Mouse (Mus musculus) limb, embryonic 12.5 days (tissue): ENCODE results near the gene Flywch1. TPM values are rescaled to one million over a fixed set of nuclear protein-coding genes. Genes with fewer than 3 reads are reported as not detected.

ENCODE experiments used
- ATAC-seq: fragments of 200-750 bp; cut with Nextera tagmentation; 2 replicates; pipeline ENCODE4 v1.8.0; 2017; ENCODE audit warnings: low read depth, moderate TSS enrichment; ENCODE audit not compliant: insufficient number of reproducible peaks, insufficient read depth, low FRiP score, low TSS enrichment
- H3K27ac ChIP-seq: fragments of 300-500 bp; sonication (generic); 2 replicates; pipeline ENCODE4 v1.5.1; 2016; ENCODE audit warnings: mild to moderate bottlenecking, moderate library complexity
- H3K27me3 ChIP-seq: fragments of 300-500 bp; sonication (generic); 2 replicates; pipeline ENCODE4 v1.6.1; 2016; ENCODE audit warnings: mild to moderate bottlenecking, moderate library complexity
- H3K36me3 ChIP-seq: fragments of 300-500 bp; sonication (generic); 2 replicates; pipeline ENCODE4 v1.6.1; 2016; ENCODE audit warnings: mild to moderate bottlenecking, moderate library complexity
- H3K4me1 ChIP-seq: fragments of 300-500 bp; sonication (generic); replicated peaks from 2 replicates; pipeline ENCODE4 v1.6.1; 2016
- H3K4me2 ChIP-seq: fragments of 300-500 bp; sonication (generic); 2 replicates; pipeline ENCODE4 v1.6.1; 2016; ENCODE audit warnings: mild to moderate bottlenecking, moderate library complexity
- H3K4me3 ChIP-seq: fragments of 300-500 bp; sonication (generic); replicated peaks from 2 replicates; pipeline ENCODE4 v1.5.1; 2016; ENCODE audit warnings: mild to moderate bottlenecking
- H3K9ac ChIP-seq: fragments of 300-500 bp; sonication (generic); replicated peaks from 2 replicates; pipeline ENCODE4 v1.6.1; 2016; ENCODE audit warnings: mild to moderate bottlenecking, moderate library complexity
- H3K9me3 ChIP-seq: fragments of 300-500 bp; sonication (generic); 2 replicates; pipeline ENCODE4 v1.6.1; 2016; ENCODE audit warnings: mild to moderate bottlenecking, moderate library complexity
- WGBS: fragments of 180-500 bp; shearing (Covaris S2); methylation state at CpG from one replicate; pipeline ENCODE4 v1.1.7; 2016; 5-methylcytosine and 5-hydroxymethylcytosine counted together
- polyA plus RNA-seq: library from polyadenylated mRNA; unstranded; fragments of >200 nt; fragmentation: Nextera tagmentation; extraction: Ambion mirVana; gene quantifications from 2 replicates; pipeline ENCODE4 v1.2.1, GENCODE M21; 2016

The Flywch1 gene
- polyA plus RNA-seq, 1 experiment from 2014 or later = 136 TPM

- peak overlapping the region; percentile 30; the same call in 1 of the 2 replicates for H3K4me3 ChIP-seq
- H3K36me3 ChIP-seq = no peaks in the 10 kb centered on the region
- peaks cover 99% of the 10 kb centered on the region for H3K27me3 ChIP-seq
- no peak overlapping the region for H3K27ac ChIP-seq
- H3K9me3 ChIP-seq = no peaks in the 10 kb centered on the region
- no peak overlapping the region; the same call in 1 of the 2 replicates for H3K9ac ChIP-seq
- 64% methylated on average over 12 of the region's 12 CpGs for WGBS
- H3K4me2 ChIP-seq = peak overlapping the region; percentile 68
- peaks cover 49% of the 10 kb centered on the region for H3K4me1 ChIP-seq
- ATAC-seq = no peak
Observed at GRCm38 (mm10) chr17:23742941-23743340, 28.5 kb downstream of the Flywch1 start.

DNA sequence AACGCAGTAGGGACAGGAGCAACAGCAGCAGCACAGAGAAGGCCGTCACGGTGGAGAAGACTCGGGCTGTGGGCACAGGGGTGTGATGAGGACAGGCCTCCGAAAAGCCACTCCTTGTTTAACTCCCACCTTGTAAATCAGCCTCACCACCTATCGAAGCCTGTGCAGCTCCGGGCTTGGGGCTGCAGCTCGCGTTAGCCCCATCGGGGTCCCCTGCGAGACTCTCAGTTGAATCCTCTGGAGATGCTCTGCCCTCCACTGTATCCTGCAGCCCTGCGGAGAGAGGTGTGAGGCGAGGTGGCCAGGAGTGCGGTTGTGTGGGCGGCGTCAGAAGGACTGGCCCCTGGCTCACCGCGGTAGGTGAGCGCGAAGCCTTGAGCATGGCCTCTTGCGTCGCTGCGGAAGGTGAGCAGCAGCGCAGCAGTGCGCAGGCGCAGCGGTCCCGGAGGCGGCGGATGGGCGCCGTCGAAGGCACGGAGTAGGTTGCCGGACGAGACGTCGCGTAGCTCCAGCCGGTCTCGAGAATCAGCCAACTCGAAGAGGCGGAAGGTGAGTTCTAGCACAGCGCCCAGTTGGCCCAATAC, 29.1 kb downstream of the Flywch1 start:
- Histone ChIP-seq H3K27ac (no peak overlapping the region), H3K36me3 (no peaks in the 10 kb centered on the region), H3K27me3 (peaks cover 99% of the 10 kb centered on the region), H3K4me1 (peaks cover 49% of the 10 kb centered on the region), H3K4me3 (peak overlapping the region; percentile 30), H3K9me3 (no peaks in the 10 kb centered on the region), H3K4me2 (peak overlapping the region; percentile 68), H3K9ac (peak overlapping the region; percentile 34; the same call in 1 of the 2 replicates)
- 9% methylated on average over 44 of the region's 44 CpGs for WGBS
- ATAC-seq = no peak

GRCm38 (mm10) chr17:23741359-23742209, 29.8 kb downstream of the Flywch1 start:
- no peak for ATAC-seq
- peaks cover 45% of the 10 kb centered on the region for H3K4me1 ChIP-seq
- H3K36me3 ChIP-seq = peaks cover under 1% of the 10 kb centered on the region; the same call in 1 of the 2 replicates
- peak overlapping the region; percentile 30 for H3K4me3 ChIP-seq
- peaks cover 98% of the 10 kb centered on the region for H3K27me3 ChIP-seq
- H3K27ac ChIP-seq = no peak overlapping the region
- 45% methylated on average over 38 of the region's 38 CpGs for WGBS
- H3K9ac ChIP-seq = no peak overlapping the region
- peak overlapping the region; percentile 68 for H3K4me2 ChIP-seq
- no peaks in the 10 kb centered on the region for H3K9me3 ChIP-seq

DNA sequence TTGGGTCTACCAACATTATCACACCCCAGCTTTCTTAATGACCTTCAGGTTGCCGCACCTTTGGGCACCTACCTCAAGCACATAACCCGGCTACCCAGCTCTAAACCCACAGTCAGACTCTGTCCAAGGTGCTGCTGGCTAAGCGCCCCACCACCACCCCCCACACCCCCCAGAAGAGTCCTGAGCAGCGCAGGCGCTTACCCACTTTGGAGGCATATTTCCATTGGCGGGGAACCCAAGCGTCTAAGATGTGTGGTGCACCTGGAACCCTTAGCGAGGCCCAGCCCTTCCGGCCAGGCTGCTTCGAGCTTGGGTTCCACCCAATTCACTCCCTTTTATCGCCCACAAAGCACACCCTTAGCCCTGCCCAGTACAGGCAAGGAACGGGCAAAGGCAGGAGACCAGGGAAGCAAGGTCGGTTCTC, 30.8 kb downstream of the Flywch1 start, which contains the start of gene Paqr4:
Gene Paqr4 (minus strand): TSS at position 270 of the 424 bp plus-strand sequence.
- peaks cover 37% of the 10 kb centered on the region for H3K4me1 ChIP-seq
- H3K36me3 ChIP-seq = peaks cover 10% of the 10 kb centered on the region; the same call in 1 of the 2 replicates
- peak within 1 kb of the TSS; percentile 97 for H3K4me2 ChIP-seq
- peak within 1 kb of the TSS; percentile 67 for H3K4me3 ChIP-seq
- peak within 1 kb of the TSS; percentile 56 for H3K27ac ChIP-seq
- H3K9me3 ChIP-seq = no peaks in the 10 kb centered on the region
- H3K9ac ChIP-seq = peak within 1 kb of the TSS; percentile 67
- WGBS = 4% methylated on average over 13 of the region's 13 CpGs
- H3K27me3 ChIP-seq = peaks cover 88% of the 10 kb centered on the region
- peak; percentile 12; the same call in 1 of the 2 replicates for ATAC-seq

DNA sequence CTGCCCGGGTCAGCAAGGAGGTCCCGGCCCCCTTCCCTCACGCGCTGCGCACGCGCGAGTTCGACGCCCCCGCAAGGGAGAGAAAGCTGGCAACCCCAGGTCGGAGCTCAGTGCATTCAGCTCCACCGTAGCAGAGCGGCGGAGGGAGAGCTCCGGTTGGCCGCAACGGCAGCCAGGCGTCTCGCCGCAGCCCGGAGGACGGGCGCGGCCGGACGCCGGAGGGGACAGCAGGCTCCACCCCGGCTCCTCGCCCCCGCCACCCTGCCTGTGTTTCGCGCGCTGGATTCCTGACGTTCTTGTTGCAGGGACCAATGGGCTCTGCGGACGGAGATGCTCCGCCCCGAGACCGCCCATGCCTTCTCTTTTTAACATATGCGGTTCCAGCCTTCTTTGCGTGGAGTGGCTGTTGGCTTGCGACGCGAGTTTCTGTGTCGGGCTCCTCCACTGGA, 31.2 kb downstream of the Flywch1 start:
- Histone ChIP-seq H3K4me3 (peak overlapping the region; percentile 67), H3K4me2 (peak overlapping the region; percentile 97), H3K27ac (peak overlapping the region; percentile 56), H3K9me3 (no peaks in the 10 kb centered on the region), H3K9ac (peak overlapping the region; percentile 67), H3K4me1 (peaks cover 32% of the 10 kb centered on the region), H3K27me3 (peaks cover 84% of the 10 kb centered on the region), H3K36me3 (peaks cover 13% of the 10 kb centered on the region)
- ATAC-seq = peak; percentile 29; the same call in 1 of the 2 replicates
- WGBS = 1% methylated on average over 46 of the region's 46 CpGs

DNA sequence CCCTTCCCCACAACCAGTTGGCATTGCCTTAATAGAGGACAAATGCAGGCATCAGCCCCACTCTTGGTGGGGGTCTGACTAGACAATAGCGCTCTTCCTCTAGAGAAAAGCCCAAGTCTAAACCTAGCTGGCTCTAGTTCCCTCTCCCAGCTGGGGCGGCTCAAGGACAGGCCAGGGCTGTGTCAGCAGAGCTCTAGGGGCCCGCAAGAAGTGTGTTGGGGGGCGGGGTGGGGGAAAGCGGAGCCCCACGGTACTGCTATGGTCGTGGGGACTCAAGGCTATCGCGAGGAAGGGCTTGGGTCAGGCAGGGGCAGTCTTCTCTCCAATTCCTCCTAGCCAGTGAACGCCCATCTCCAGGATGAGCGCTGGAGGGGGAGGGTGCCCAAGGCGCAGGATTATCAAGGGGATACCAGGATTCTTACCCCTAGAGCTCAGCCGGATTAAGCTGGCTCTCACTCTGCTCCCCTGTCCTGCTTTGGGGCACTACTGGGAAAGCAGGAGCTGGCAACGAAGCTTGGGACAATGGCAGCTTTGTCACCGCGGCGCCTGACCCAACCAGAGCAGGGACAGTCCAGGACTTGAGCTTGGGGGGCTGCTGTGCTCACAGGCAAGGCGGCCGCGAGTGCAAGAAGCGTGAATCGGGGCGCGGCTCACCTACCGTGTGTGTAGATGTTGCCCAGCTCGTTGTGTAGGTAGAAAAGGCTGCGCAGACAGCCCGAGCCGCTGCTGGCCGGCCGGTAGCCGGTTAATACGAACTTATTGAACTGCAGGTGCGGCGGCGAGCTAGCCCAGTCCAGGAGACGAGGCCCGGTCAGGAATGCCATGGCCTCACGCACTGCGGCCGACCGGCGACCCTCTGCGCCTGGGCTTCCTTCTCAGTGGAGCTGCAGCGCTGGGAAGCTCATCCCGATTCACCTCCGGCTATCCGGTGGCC, 31.9 kb downstream of the Flywch1 start:
- peak; percentile 13; the same call in 1 of the 2 replicates for ATAC-seq
- Histone ChIP-seq H3K4me3 (peak overlapping the region; percentile 67), H3K4me1 (peaks cover 25% of the 10 kb centered on the region), H3K9me3 (no peaks in the 10 kb centered on the region), H3K9ac (peak overlapping the region; percentile 67), H3K4me2 (peak overlapping the region; percentile 97), H3K27me3 (peaks cover 77% of the 10 kb centered on the region), H3K36me3 (peaks cover 20% of the 10 kb centered on the region), H3K27ac (peak overlapping the region; percentile 56)
- WGBS = under 1% methylated on average over 48 of the region's 48 CpGs

GRCm38 (mm10) chr17:23738836-23739201, 32.6 kb downstream of the Flywch1 start:
- Histone ChIP-seq H3K9ac (peak overlapping the region; percentile 67), H3K27me3 (peaks cover 70% of the 10 kb centered on the region), H3K4me1 (peaks cover 21% of the 10 kb centered on the region), H3K9me3 (no peaks in the 10 kb centered on the region), H3K36me3 (peaks cover 26% of the 10 kb centered on the region), H3K4me3 (peak overlapping the region; percentile 67), H3K4me2 (peak overlapping the region; percentile 97), H3K27ac (no peak overlapping the region)
- ATAC-seq = no peak
- 47% methylated on average over 2 of the region's 2 CpGs for WGBS

GRCm38 (mm10) chr17:23737493-23738445, 33.6 kb downstream of the Flywch1 start:
- 68% methylated on average over 15 of the region's 15 CpGs for WGBS
- no peak for ATAC-seq
- Histone ChIP-seq H3K4me1 (peaks cover 21% of the 10 kb centered on the region), H3K9ac (peak overlapping the region; percentile 31; the same call in 1 of the 2 replicates), H3K27ac (no peak overlapping the region), H3K36me3 (peaks cover 30% of the 10 kb centered on the region), H3K9me3 (no peaks in the 10 kb centered on the region), H3K27me3 (peaks cover 60% of the 10 kb centered on the region), H3K4me2 (no peak overlapping the region), H3K4me3 (no peak overlapping the region; the same call in 1 of the 2 replicates)

DNA sequence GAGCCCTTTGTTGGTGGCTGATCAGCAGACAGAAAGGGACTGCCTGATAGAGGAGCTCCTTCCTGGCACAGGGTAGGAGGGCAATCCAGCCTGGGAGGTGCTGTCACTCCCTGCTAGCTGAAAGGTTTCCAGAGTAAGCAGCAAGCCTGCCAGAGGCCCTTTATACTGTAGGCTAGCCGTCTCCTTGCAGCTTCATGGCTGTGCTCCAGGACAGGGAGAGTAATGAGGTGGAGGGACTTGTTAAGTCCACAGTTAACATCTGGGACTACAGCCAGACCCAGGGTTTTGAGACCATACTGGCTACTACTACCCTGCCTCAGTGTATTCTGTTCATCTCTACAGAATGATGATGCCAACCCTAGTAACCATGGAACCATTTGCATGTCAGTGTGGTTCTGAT, 37.1 kb downstream of the Flywch1 start:
- Histone ChIP-seq H3K4me1 (peaks cover 4% of the 10 kb centered on the region), H3K4me2 (no peak overlapping the region), H3K9me3 (no peaks in the 10 kb centered on the region), H3K27ac (no peak overlapping the region), H3K4me3 (no peak overlapping the region), H3K9ac (no peak overlapping the region), H3K36me3 (peaks cover 30% of the 10 kb centered on the region), H3K27me3 (peaks cover 26% of the 10 kb centered on the region)
- WGBS = 80% methylated on average over 1 of the region's 1 CpGs
- no peak for ATAC-seq

GRCm38 (mm10) chr17:23730441-23730840, 41.0 kb downstream of the Flywch1 start:
- H3K4me1 ChIP-seq = peaks cover 11% of the 10 kb centered on the region
- WGBS = 53% methylated on average over 1 of the region's 1 CpGs
- H3K27me3 ChIP-seq = no peaks in the 10 kb centered on the region
- no peaks in the 10 kb centered on the region for H3K9me3 ChIP-seq
- H3K27ac ChIP-seq = no peak overlapping the region
- no peak overlapping the region for H3K4me3 ChIP-seq
- ATAC-seq = no peak
- no peak overlapping the region for H3K9ac ChIP-seq
- peaks cover 19% of the 10 kb centered on the region for H3K36me3 ChIP-seq
- H3K4me2 ChIP-seq = no peak overlapping the region
